Mouse (Mus musculus) kidney, embryonic 15.5 days (tissue): Measurements from ENCODE around the gene Pdhx. TPM values are rescaled to one million over a fixed set of nuclear protein-coding genes. Genes with fewer than 3 reads are reported as not detected.

Experiments used
- ATAC-seq: fragments of 200-750 bp; cut with Nextera tagmentation; replicated peaks from 2 replicates; pipeline ENCODE4 v1.8.0; 2017; ENCODE audit warnings: moderate TSS enrichment; ENCODE audit not compliant: low FRiP score
- H3K27ac ChIP-seq: fragments of 300-500 bp; sonication (generic); 2 replicates; pipeline ENCODE4 v1.5.1; 2015; ENCODE audit warnings: mild to moderate bottlenecking, inconsistent platforms
- H3K27me3 ChIP-seq: fragments of 300-500 bp; sonication (generic); 2 replicates; pipeline ENCODE4 v1.6.1; 2015; ENCODE audit warnings: inconsistent platforms
- H3K36me3 ChIP-seq: fragments of 300-500 bp; sonication (generic); 2 replicates; pipeline ENCODE4 v1.6.1; 2015; ENCODE audit warnings: inconsistent platforms
- H3K4me1 ChIP-seq: fragments of 300-500 bp; sonication (generic); 2 replicates; pipeline ENCODE4 v1.6.1; 2015; ENCODE audit warnings: inconsistent platforms
- H3K4me2 ChIP-seq: fragments of 300-500 bp; sonication (generic); 2 replicates; pipeline ENCODE4 v1.6.1; 2015; ENCODE audit warnings: moderate library complexity, mild to moderate bottlenecking, inconsistent platforms
- H3K4me3 ChIP-seq: fragments of 300-500 bp; sonication (generic); replicated peaks from 2 replicates; pipeline ENCODE4 v1.5.1; 2015; ENCODE audit warnings: mild to moderate bottlenecking, inconsistent platforms
- H3K9ac ChIP-seq: fragments of 300-500 bp; sonication (generic); 2 replicates; pipeline ENCODE4 v1.6.1; 2015; ENCODE audit warnings: mild to moderate bottlenecking, inconsistent platforms
- H3K9me3 ChIP-seq: fragments of 300-500 bp; sonication (generic); replicated peaks from 2 replicates; pipeline ENCODE4 v1.6.1; 2016; ENCODE audit warnings: inconsistent platforms
- WGBS: fragments of 180-500 bp; shearing (Covaris S2); methylation state at CpG from one replicate; pipeline ENCODE4 v1.1.7; 2015; ENCODE audit warnings: mixed read lengths; 5-methylcytosine and 5-hydroxymethylcytosine counted together
- polyA plus RNA-seq: library from polyadenylated mRNA; unstranded; fragments of >200 nt; fragmentation: Nextera tagmentation; extraction: Ambion mirVana; gene quantifications from 2 replicates; pipeline ENCODE4 v1.2.1, GENCODE M21; 2015

The Pdhx gene
- polyA plus RNA-seq, 1 experiment from 2014 or later, result 43.0 TPM

DNA sequence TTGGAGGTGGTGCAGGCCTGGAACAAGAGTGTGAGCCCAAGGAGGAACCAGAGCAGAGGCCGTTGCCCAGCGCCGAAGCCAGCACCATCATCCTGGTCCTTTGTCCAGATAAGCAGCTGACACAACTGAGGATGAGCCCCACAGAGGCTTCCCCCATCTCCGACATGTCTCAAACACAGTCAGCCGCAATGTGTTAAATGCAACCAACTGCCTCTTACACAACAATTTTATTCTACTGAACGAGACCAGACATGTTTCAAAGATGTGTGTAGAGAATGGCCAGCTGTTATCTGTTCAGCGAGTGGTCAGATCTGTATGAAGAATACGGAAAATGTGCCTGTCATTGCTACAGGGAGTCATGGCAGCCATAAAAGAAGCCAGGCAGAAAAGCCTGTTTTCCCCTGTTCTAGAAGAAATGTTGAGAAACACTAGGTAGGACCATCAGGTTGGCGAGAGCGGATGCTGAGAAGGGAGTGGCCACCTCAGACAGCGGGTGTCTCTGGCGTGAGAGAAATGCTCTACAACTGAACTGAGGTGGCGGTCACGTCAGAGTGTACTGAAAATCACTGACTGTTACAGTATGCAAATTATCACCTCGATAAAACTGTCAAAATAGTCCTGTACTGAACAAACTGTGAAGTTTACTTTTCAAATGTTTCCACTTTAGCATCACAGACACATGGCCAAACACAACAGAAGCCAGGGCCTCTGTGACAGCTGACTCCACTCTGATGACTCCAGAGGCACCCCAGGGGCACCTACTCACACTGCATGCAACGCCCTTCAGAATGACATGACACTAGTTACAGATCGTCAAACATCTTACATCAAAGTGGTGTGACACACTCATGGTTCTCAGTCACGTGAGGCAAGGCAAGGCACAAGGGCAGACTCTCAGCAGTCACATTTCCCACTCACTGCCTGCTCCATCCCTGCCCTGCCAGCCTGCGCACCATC is 21.1 kb downstream of the Pdhx start:
- 0 out of 2 replicates have a peak, but pooled peaks have one; percentile 15 for ATAC-seq
- Histone ChIP-seq H3K4me2 (no peak overlapping the region), H3K4me3 (no peak overlapping the region), H3K9me3 (no peaks in the 10 kb centered on the region), H3K27ac (no peak overlapping the region), H3K36me3 (peaks cover 10% of the 10 kb centered on the region; the same call in 1 of the 2 replicates), H3K4me1 (peaks cover 4% of the 10 kb centered on the region; the same call in 1 of the 2 replicates), H3K27me3 (no peaks in the 10 kb centered on the region), H3K9ac (no peak overlapping the region)
- 72% methylated on average over 19 of the region's 19 CpGs for WGBS

- WGBS, result 92% methylated on average over 2 of the region's 2 CpGs
- Histone ChIP-seq H3K4me1 (peaks cover 1% of the 10 kb centered on the region; the same call in 1 of the 2 replicates), H3K27ac (no peak overlapping the region), H3K9ac (no peak overlapping the region), H3K36me3 (peaks cover 16% of the 10 kb centered on the region; the same call in 1 of the 2 replicates), H3K4me3 (no peak overlapping the region), H3K4me2 (no peak overlapping the region), H3K9me3 (no peaks in the 10 kb centered on the region), H3K27me3 (no peaks in the 10 kb centered on the region)
- no peak for ATAC-seq
Observed at GRCm38 (mm10) chr2:103045286-103045685, 28.0 kb downstream of the Pdhx start.

GRCm38 (mm10) chr2:103040896-103041295 is 32.4 kb downstream of the Pdhx start:
- H3K36me3 ChIP-seq, result peaks cover 27% of the 10 kb centered on the region
- H3K9ac ChIP-seq, result no peak overlapping the region
- H3K4me1 ChIP-seq, result no peaks in the 10 kb centered on the region
- no peak overlapping the region for H3K27ac ChIP-seq
- no peak overlapping the region for H3K4me2 ChIP-seq
- H3K9me3 ChIP-seq, result no peaks in the 10 kb centered on the region
- H3K4me3 ChIP-seq, result no peak overlapping the region
- WGBS, result 84% methylated on average over 8 of the region's 8 CpGs
- H3K27me3 ChIP-seq, result no peaks in the 10 kb centered on the region
- no peak for ATAC-seq

DNA sequence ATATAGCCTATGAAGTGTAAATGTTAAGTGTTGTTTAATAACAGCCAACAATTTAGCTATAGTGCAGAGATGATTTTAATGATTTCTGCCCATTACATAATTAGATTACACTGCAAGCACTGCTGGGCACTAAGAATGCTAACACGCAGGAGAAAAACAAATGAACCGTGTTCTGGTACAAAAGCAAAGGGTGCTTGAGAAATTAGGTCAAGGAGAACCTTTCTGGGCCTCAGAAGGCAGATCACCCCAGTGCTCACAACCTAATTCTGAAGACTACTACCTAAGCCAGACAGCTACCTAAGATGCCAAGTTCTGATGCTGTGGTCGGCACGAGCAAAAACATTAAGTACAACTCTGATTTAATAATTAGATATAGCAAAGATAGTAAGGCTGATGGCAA is 35.5 kb downstream of the Pdhx start:
- Histone ChIP-seq H3K4me1 (no peaks in the 10 kb centered on the region), H3K27me3 (no peaks in the 10 kb centered on the region), H3K4me3 (no peak overlapping the region), H3K4me2 (no peak overlapping the region), H3K9me3 (no peaks in the 10 kb centered on the region), H3K27ac (no peak overlapping the region), H3K36me3 (peaks cover 38% of the 10 kb centered on the region), H3K9ac (no peak overlapping the region)
- ATAC-seq, result no peak
- WGBS, result 75% methylated on average over 4 of the region's 4 CpGs

DNA sequence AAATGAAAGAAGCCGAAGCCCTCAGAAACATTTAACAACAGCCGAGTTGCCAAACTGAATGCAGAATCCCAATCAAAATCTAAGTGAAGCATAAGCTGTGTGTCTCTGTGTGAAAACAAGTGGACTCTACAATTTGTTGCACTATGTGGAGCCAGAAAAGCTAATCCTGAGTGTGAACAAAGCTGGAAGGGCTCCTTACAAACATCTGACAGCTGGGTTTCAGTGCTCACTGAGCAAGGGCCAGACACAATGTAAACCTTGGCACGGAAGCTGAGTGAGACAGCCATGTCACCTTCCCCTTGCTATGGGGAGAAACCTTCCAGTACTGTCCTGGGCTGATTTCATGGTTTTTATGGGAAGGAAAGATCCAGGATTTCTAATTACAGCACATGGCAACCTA is 50.6 kb downstream of the Pdhx start:
- H3K4me1 ChIP-seq, result 0 out of 2 replicates have a peak, but pooled peaks cover under 1% of the 10 kb centered on the region
- ATAC-seq, result no peak
- H3K27me3 ChIP-seq, result no peaks in the 10 kb centered on the region
- H3K4me2 ChIP-seq, result no peak overlapping the region
- peaks cover 33% of the 10 kb centered on the region for H3K36me3 ChIP-seq
- no peaks in the 10 kb centered on the region for H3K9me3 ChIP-seq
- WGBS, result 89% methylated on average over 3 of the region's 3 CpGs
- H3K27ac ChIP-seq, result no peak overlapping the region
- H3K4me3 ChIP-seq, result no peak overlapping the region
- no peak overlapping the region for H3K9ac ChIP-seq

DNA sequence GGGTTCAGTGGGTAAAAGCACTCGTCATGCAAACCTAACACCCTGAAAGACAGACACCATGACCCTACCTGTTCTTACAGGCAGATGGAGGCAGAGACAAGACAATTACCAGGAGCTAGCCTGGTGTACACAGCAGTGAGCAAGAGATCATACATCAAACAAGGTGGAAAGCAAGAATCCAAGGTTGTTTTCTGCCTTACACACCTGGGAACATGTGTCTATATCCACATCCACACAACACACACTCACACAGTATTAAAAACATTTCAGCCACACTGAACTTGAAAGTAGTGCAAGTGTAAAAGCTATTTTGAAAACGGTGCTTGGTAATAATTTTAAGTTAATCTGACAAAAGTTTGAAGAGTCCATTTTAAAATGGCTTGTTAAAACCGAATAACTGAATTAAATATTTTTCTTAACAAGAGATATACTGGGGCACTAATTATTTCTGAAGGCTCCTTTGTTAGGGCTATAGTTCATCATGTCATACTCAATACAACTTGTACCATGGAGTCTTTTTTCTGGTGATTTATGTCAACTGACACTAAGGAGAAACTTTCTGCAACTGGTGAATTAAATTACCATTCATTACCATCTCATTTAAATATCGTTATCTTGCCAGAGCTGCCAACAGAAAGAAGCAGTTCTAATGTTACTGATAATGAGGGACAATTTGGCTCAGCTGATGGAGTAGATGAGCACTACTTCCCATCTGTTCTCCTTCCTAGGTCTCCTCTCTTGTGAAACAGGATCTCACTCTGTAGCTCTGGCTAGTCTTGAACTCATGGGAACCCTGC is 52.9 kb downstream of the Pdhx start:
- no peak overlapping the region for H3K4me3 ChIP-seq
- no peak overlapping the region for H3K9ac ChIP-seq
- peaks cover 19% of the 10 kb centered on the region for H3K36me3 ChIP-seq
- 83% methylated on average over 4 of the region's 4 CpGs for WGBS
- H3K9me3 ChIP-seq, result no peaks in the 10 kb centered on the region
- H3K27me3 ChIP-seq, result no peaks in the 10 kb centered on the region
- no peak overlapping the region for H3K4me2 ChIP-seq
- H3K4me1 ChIP-seq, result 0 out of 2 replicates have a peak, but pooled peaks cover 2% of the 10 kb centered on the region
- ATAC-seq, result no peak
- no peak overlapping the region for H3K27ac ChIP-seq

GRCm38 (mm10) chr2:103018817-103019494 is 54.4 kb downstream of the Pdhx start:
- Histone ChIP-seq H3K9ac (no peak overlapping the region), H3K36me3 (peaks cover 16% of the 10 kb centered on the region), H3K9me3 (no peaks in the 10 kb centered on the region), H3K27ac (no peak overlapping the region), H3K4me3 (no peak overlapping the region), H3K4me1 (0 out of 2 replicates have a peak, but pooled peaks cover 2% of the 10 kb centered on the region), H3K27me3 (no peaks in the 10 kb centered on the region), H3K4me2 (no peak overlapping the region)
- no peak for ATAC-seq
- WGBS, result 71% methylated on average over 9 of the region's 9 CpGs

GRCm38 (mm10) chr2:103017391-103017824 is 55.9 kb downstream of the Pdhx start:
- Histone ChIP-seq H3K4me1 (0 out of 2 replicates have a peak, but pooled peaks cover 2% of the 10 kb centered on the region), H3K4me3 (no peak overlapping the region), H3K9me3 (no peaks in the 10 kb centered on the region), H3K27ac (no peak overlapping the region), H3K4me2 (no peak overlapping the region), H3K36me3 (peaks cover 8% of the 10 kb centered on the region), H3K27me3 (no peaks in the 10 kb centered on the region), H3K9ac (no peak overlapping the region)
- no peak for ATAC-seq
- 53% methylated on average over 2 of the region's 2 CpGs for WGBS

GRCm38 (mm10) chr2:103016089-103016488 is 57.2 kb downstream of the Pdhx start:
- Histone ChIP-seq H3K9ac (no peak overlapping the region), H3K4me1 (0 out of 2 replicates have a peak, but pooled peaks cover 2% of the 10 kb centered on the region), H3K27ac (no peak overlapping the region), H3K36me3 (0 out of 2 replicates have a peak, but pooled peaks cover 3% of the 10 kb centered on the region), H3K9me3 (no peaks in the 10 kb centered on the region), H3K4me2 (no peak overlapping the region), H3K4me3 (no peak overlapping the region), H3K27me3 (no peaks in the 10 kb centered on the region)
- ATAC-seq, result no peak

- WGBS, result 89% methylated on average over 4 of the region's 4 CpGs
- no peak overlapping the region for H3K4me3 ChIP-seq
- H3K27ac ChIP-seq, result no peak overlapping the region
- H3K36me3 ChIP-seq, result no peaks in the 10 kb centered on the region
- H3K4me2 ChIP-seq, result no peak overlapping the region
- H3K9ac ChIP-seq, result no peak overlapping the region
- H3K9me3 ChIP-seq, result no peaks in the 10 kb centered on the region
- no peaks in the 10 kb centered on the region for H3K27me3 ChIP-seq
- H3K4me1 ChIP-seq, result 0 out of 2 replicates have a peak, but pooled peaks cover 2% of the 10 kb centered on the region
- no peak for ATAC-seq
Observed at GRCm38 (mm10) chr2:103012782-103013575, 60.3 kb downstream of the Pdhx start.

- Histone ChIP-seq H3K27ac (no peak overlapping the region), H3K4me2 (no peak overlapping the region), H3K36me3 (no peaks in the 10 kb centered on the region), H3K9ac (no peak overlapping the region), H3K4me1 (no peaks in the 10 kb centered on the region), H3K27me3 (no peaks in the 10 kb centered on the region), H3K4me3 (no peak overlapping the region), H3K9me3 (no peaks in the 10 kb centered on the region)
- WGBS, result 78% methylated on average over 3 of the region's 3 CpGs
- ATAC-seq, result no peak
Observed at GRCm38 (mm10) chr2:103008221-103008620, 65.1 kb downstream of the Pdhx start.
